Mouse (Mus musculus) lung, postnatal 14 days (tissue): Measurements from ENCODE around the gene Ubp1.

Experiments used
- DNase-seq: peaks from one replicate; pipeline ENCODE4 v3.0.0; 2021

Ubp1 gene

GRCm38 (mm10) chr9:114016402-114016801 is 85.7 kb downstream of the Ubp1 start:
- no peak for DNase-seq

- no peak for DNase-seq
Measured at GRCm38 (mm10) chr9:114019012-114019762, 88.5 kb downstream of the Ubp1 start.

- DNase-seq, result no peak
Measured at GRCm38 (mm10) chr9:114022141-114022540, 91.4 kb downstream of the Ubp1 start.

- no peak for DNase-seq
Measured at GRCm38 (mm10) chr9:114025182-114025581, 94.4 kb downstream of the Ubp1 start.

- DNase-seq, result no peak
Measured at GRCm38 (mm10) chr9:114025846-114026245, 95.1 kb downstream of the Ubp1 start.

- DNase-seq, result peak; percentile 54
Measured at GRCm38 (mm10) chr9:114026261-114026934, 95.7 kb downstream of the Ubp1 start.
